Mouse (Mus musculus): Measurements from ENCODE around the gene Dnase1l2.
A peak's percentile ranks its signal among the peaks of the same experiment; 100 is the strongest.

The Dnase1l2 gene

DNA sequence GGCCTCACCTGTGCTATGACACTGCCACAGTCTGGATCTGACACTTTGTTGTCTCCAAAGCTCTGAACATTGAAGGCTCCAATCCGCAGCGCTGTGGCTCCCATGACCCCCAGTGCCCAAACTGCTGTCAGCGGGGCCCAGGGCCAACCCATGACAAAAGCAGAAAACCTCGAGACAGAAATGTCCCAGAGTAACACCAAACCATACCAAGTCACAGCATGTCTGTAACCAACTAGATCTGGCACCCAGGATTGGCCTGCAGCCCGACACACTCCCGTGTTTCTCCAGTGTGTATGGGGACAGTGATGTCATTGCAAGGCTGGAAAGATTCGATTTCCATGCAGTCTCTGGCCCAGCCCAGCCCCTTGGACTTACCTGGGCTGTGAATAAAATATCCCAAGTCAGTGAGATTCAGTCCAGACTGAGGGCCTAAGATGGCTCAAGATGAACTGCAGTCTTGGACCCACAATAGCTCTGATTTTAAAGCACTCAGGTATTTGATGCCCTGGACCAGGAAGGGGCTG lies at the start of gene Dnase1l2:
TSS of gene Dnase1l2 (minus strand) at position 474 of the 524 bp plus-strand sequence.
- DNase-seq (ENCODE audit: low spot score in 2 of 2): no peak

DNA sequence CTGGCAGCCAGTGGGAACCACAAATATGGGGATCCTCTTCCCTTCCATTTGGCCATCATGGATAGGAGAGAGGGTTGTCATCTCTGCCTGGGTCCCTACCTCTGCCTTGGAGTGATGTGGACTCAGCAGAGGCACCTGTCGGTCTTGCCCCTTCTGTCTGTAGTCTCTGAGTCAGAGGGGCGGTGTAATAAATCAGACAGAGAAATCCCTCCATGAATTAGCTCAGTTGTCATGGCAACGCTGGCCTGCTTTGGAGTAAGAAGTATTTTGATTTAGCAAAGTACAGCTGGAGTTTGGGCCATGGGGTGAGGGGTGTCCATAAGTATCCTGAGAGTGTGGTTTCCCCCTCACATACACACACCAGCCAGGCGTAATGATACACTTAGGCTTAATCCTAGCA lies 47.5 kb upstream of the Dnase1l2 start:
- no peak for DNase-seq (ENCODE audit: low spot score in 2 of 2)

DNA sequence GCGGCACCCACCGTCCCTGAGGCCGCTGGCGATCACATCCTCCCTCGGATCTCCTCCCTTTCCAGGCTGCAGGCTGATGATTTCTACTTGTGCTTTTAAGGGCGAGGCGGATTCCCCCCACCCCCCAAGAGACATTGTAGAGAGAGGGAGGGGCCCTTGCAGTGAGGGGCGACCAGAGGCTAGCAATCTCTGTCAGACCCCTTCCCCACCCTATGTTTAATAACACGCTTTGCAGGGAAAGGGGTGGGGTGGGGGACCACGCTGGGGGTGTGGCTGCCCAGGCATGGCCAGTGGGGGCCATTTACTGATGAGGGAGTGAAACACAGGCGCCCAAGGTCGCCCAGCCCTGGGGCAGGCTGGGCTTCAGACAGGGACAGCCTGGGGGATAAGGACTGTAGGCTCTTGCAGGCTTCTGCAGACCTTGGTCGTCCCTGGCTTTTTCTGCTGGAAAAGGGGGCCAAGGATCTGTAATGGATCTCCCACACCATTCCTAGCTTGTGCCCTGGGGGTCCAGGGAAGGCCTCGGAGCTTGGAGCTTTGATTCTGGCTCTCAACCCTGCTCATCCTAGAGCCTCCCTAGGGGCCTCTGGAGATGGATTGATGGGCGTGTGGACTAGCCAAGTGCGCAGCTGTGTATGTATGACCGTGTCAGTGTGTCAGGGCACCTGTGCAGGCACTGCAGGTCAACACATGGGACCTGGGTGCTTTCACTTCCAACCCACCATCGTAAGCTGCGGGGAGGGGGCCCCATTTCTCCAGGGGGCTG lies 46.5 kb upstream of the Dnase1l2 start:
- DNase-seq (ENCODE audit: low spot score in 2 of 2): no peak

DNA sequence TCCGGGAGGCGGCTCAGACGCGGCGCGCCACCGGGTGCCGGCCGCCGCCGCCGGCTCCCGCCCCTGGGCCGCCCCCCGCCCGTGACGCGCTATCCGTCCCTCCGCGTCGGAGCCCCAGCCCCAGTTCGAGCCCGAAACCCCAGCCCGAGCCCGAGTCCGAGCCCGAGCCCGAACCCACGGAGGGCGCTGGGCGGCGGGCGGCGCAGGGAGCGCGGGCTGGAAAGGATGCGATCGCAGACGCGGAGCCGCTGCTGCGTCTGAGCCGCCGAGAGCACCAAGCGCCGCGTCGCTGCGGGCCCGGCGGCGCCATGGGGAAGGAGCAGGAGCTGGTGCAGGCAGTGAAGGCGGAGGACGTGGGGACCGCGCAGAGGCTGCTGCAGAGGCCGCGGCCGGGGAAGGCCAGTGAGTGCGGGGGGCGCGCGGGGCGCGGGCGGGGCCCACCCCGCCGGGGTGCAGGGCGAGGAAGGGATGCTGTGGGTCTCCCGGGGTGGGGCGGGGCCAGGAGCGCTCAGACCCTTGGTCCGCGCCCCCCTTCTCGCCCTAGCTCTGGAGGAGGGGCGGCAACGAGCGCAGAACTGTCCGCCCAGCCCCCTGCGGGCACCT lies 45.9 kb upstream of the Dnase1l2 start:
- no peak for DNase-seq (ENCODE audit: low spot score in 2 of 2)

DNA sequence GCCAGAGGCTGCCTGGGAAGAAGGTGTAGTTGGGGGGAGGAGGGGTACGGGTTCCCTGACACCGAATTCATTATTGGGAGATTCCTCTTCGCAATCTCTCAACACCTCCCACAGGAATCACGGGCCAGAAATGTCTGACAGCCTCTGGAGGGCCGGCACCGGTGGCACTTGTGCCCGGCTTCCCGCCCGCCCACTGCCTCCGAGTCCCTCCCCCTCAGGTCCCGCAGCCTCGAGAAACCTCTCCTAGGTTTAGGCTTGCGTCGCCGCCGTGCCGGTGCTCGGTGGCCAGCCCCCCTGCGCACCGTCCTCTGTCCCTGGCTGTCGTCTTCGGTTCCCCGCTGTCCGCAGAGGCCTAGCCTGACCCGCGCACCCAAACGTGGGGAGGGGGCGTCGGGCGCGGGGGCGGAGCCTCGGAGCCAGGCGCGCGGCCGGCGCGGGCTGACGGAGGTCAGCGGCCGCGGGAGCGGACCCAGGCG lies 45.3 kb upstream of the Dnase1l2 start, which contains the start of gene Caskin1:
TSS of gene Caskin1 (plus strand) at position 416 of the 476 bp plus-strand sequence.
- DNase-seq (ENCODE audit: low spot score in 2 of 2): no peak

GRCm38 (mm10) chr17:24485090-24485860 lies 42.4 kb upstream of the Dnase1l2 start:
- no peak for DNase-seq (ENCODE audit: low spot score in 2 of 2)

DNA sequence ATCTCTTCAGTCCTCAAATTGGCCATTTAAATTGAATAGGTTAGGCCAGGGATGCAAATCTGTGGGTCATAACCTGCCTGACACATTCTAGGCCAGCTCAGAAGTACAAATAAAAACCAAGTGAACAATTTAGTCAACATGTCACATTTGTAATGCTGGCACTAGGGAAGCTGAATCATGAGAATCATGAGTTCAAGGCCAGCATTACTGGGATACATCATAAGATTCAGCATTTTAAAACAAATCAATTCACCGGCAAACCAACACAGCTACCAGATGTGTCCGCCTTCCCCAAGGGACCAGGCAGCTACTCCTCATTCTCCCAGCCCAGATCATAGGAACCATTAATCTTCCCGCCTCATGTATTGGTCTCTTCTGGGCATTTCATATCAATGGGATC lies 40.6 kb upstream of the Dnase1l2 start:
- DNase-seq (ENCODE audit: low spot score in 2 of 2): no peak

GRCm38 (mm10) chr17:24481027-24481815 lies 38.3 kb upstream of the Dnase1l2 start:
- no peak for DNase-seq (ENCODE audit: low spot score in 2 of 2)

- DNase-seq (ENCODE audit: low spot score in 2 of 2): no peak
These were observed 37.4 kb upstream of the Dnase1l2 start for GRCm38 (mm10) chr17:24480201-24480826.

- no peak for DNase-seq (ENCODE audit: low spot score in 2 of 2)
These were observed 36.5 kb upstream of the Dnase1l2 start for GRCm38 (mm10) chr17:24479431-24479830.

GRCm38 (mm10) chr17:24478663-24479380 lies 35.9 kb upstream of the Dnase1l2 start, which contains the start of gene Mlst8:
Mlst8 (minus strand) TSS chr17:24479078.
- peak; percentile 95 to 98 for DNase-seq (ENCODE audit: low spot score in 2 of 2)

- no peak for DNase-seq (ENCODE audit: low spot score in 2 of 2)
These were observed 35.2 kb upstream of the Dnase1l2 start for GRCm38 (mm10) chr17:24477985-24478600.

GRCm38 (mm10) chr17:24477053-24477984 lies 34.4 kb upstream of the Dnase1l2 start:
- DNase-seq (ENCODE audit: low spot score in 2 of 2): no peak

GRCm38 (mm10) chr17:24476022-24476776 lies 33.3 kb upstream of the Dnase1l2 start:
- DNase-seq (ENCODE audit: low spot score in 2 of 2): no peak

GRCm38 (mm10) chr17:24475586-24475985 lies 32.7 kb upstream of the Dnase1l2 start:
- DNase-seq (ENCODE audit: low spot score in 2 of 2): no peak

GRCm38 (mm10) chr17:24474557-24474956 lies 31.7 kb upstream of the Dnase1l2 start:
- no peak for DNase-seq (ENCODE audit: low spot score in 2 of 2)

GRCm38 (mm10) chr17:24473612-24474275 lies 30.8 kb upstream of the Dnase1l2 start, which contains the start of gene Bricd5:
Bricd5 (plus strand) TSS chr17:24473884.
- no peak for DNase-seq (ENCODE audit: low spot score in 2 of 2)

Measured in urinary bladder, postnatal 4 days (tissue).